Mouse (Mus musculus): ENCODE results near the gene Nfic.
A peak's percentile ranks its signal among the peaks of the same experiment; 100 is the strongest.

The Nfic gene

DNA sequence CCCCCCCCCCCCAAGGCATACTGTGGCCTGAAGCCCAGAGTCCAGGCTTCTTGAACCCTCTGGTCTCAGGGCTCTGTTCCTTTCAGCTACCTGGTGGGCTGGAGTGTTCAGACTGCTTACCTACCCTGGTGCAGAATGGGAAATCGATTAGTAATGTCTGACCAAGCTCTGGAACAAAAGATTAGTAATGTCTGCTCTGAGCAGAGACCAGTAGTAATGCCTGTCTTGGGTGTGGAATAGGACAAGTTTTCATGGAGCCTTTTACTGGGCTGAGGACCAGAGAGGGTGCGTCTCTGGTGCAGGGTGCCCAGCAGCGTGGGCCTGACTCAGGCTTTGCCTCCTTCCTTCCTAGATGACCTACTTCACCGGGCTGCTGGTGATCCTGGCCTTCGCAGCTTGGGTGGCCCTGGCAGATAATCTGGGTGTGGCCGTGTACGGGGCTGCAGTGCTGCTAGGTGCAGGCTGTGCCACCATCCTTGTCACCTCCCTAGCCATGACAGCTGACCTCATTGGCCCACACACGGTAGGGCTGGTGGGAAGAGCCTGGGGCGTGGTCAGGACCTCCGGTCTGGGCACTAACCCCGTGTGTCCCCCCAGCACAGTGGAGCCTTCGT is 93.0 kb downstream of the Nfic start:
- no peak for DNase-seq (ENCODE audit: low read depth in 1 of 2, low spot score in 2 of 2)

DNA sequence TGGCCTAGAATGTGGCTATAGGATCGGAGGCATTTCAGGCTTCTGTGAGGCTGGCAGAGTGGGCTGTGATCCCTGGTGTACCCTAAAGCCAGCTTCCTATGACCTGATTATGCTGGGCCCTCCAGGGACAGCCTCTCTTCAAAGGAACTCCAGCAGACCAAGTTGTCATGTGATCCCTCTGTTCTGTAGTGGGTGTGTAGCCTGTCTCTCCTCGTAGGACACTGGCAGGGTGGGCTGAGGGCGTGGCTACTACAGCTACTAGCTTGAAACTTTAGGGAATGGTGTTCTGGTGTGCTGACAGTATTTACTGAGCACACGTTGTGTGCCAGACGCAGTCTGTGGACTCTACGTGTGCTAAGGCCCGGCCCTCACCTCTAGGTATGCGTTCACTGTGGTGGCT is 94.7 kb downstream of the Nfic start:
- no peak for DNase-seq (ENCODE audit: low read depth in 1 of 2, low spot score in 2 of 2)

DNA sequence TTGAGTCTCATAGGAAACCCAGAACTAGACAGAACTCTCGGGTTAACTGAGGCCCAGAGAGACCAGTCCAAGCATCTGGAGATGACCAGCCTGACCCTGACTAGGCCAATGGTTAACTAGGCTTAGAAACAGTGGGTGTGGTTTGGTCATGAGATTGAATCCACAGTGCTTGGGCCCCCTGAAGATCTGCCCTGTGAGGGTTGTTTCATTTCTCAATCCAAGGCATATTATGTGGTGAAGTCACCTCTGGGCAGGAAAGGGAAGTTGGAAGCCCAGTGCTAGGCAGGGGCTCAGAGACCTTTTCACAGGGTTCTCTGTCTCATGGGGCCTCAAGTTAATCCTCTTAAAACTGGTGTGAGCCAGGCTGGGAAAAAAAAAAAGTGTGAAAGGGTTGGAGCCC is 96.6 kb downstream of the Nfic start:
- DNase-seq (ENCODE audit: low read depth in 1 of 2, low spot score in 2 of 2), result peak in 1 of 2 experiments; percentile 48

DNA sequence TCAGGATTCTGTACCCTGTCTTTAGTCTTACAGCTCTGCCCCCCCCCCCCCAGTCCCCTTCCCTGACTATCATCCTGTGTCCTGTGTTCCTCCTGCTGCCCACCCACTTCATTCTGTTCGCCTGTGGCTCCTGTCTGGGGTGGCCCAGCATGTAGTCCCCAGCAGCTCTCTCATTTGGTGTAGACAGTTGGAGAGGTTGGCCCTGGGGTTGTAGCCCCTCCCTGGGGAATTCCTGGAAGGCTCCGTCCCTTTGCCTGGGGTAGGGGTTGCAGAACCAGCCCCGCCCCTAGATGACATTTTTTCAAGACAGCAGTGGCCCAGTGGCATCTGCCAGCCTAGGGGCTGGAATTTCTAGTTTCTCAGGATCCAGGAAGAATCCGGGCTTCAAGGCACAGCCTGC is 97.2 kb downstream of the Nfic start:
- no peak for DNase-seq (ENCODE audit: low read depth in 1 of 2, low spot score in 2 of 2)

DNA sequence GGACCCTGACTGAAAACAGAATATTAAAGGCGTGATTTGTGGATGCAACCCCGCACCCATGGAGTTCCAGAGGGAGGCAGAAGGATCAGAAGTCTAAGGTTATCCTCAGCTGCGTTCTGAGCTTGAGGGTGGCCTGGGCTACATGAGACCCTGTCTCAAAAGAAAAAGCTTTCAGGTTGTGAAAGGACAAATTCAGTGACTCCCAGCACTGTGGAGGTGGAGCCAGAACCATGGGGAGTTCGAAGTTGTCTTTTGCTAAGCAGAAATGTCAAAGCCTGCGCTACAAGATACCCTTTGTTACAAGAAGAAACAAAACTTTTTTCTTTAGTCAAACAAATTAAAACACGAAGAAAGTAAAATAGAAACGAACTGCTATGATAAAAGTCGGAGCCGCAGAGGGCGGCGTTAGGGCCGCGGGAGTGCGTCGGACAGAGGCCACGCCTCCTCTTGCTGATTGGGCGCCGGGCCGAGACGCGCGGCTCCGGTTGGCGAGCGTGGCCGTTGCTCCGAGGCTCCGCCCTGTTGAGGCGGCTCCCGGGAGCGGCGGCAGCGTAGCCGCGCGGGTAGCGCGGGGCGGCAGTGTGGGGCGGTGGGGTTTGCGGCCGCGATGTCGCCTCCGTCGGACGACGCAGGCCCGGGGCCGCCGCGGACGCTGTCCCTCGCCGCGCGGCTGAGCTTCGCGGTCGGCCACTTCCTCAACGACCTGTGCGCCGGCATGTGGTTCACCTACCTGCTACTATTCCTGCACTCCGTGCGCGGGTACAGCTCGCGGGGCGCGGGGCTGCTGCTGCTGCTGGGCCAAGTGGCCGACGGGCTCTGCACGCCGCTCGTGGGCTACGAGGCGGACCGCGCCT is 98.2 kb downstream of the Nfic start, which contains the start of gene Mfsd12:
TSS of gene Mfsd12 (plus strand) at position 501 of the 854 bp plus-strand sequence.
- peak; percentile 64 to 72 for DNase-seq (ENCODE audit: low read depth in 1 of 2, low spot score in 2 of 2)

DNA sequence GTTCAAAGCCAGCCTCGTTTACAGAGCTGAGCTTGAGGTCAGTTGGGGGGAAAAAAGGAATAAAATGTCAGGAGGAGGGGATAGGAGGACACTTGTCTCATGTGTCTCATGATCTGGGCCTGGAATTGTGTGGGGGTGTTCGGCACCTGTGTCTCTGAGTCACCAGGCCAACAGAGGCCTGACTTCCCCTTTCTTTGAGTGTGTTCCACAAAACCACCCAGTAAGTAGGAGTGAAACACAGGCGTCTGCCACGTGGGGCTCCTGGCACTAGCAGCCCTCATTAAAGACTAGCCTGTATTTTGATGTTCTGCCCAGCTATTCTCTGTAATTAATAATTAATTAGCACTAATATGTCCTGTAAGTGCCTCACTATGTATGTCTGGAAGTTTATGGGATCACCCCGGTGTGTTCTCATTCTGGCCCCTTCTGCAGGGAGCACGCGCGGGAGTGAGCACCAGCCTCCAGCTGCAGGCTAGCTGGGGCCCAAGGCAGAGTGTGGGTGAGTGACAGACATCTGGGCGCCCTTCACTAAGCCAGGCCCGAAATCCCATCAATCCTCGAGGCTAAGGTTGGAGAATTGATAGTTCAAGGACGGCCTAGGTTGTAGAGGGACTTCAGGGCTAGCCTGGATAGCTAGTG is 99.0 kb downstream of the Nfic start:
- DNase-seq (ENCODE audit: low read depth in 1 of 2, low spot score in 2 of 2), result peak; percentile 47 to 60

DNA sequence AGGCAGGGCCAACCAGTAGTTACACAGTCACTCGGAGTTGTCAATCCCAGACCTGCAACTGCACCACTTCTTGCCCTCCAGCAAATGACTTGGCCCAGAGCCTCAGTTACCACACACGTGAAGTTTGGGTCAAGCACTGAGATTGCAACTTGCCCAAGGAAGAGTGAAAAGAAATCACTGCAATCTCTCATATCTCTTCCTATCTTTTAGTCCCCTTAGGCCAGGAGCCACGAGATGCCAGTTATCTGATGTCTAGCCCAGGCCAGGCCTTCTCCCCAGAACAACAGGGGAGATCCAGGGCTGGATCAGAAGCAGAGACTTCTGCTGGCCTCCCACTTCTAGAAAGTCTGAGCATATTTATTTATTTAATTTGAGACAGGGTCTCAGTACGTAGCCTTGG is 99.9 kb downstream of the Nfic start:
- no peak for DNase-seq (ENCODE audit: low read depth in 1 of 2, low spot score in 2 of 2)

DNA sequence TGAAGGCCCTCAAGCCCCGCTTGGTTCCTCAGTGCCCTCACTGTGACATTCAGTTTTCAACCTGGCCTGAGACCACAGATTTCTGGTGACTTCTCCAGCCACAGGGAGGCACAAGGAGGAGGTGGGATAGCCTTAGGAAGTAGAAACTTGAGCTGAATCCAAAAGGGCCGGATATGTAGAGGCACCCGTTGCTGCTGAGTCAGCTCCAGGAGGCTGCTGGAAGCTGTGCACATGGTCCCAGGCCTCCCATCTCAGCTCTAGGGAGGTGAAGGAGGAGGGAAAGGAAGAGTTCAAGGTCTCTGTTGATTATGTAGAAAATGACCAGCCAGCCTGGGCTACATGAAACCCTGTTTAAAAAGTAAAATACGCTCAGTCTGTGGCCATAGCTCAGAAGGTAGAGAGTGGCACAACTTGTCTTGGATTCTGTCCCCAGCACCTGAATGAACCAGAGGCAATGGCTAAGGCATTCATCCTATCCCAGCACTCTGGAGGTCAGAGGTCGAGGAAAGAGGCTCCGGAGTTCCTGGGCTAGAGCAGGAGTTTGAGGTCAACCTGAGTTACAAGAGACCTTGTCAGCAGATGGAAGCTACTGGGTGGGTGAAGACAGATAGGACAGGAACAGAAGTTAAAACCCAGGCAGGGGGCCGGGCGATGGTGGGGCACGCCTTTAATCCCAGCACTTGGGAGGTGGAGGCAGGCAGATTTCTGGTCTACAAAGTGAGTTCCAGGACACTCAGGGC is 100.5 kb downstream of the Nfic start:
- no peak for DNase-seq (ENCODE audit: low read depth in 1 of 2, low spot score in 2 of 2)

DNA sequence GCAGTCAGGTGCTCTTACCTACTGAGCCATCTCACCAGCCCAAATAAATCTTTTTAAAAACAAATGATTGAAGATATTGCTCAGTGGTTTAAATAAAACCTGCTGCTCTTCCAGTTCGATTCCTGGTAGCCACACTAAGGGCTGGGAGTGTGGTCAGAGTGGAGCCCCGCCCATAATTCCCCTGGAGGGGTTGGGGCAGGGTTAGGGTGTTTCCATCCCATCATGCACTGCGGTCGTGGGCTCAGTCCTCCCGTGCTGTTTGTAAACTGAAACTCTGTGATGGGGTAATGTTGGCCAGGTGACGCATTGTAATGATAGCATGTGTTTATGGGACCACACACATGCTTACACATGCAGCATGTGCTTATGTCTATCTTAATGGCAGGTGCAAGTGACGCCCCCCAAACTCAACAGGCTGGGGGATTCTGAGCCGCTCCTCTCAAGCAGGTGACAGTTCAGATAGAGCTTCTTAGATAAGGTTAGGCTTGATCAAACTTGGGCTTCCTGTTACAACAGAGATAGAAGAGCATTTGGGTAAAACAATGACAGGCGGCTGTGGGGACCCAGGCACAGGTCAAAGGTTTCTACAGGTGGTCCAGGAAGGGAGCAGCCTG is 103.7 kb downstream of the Nfic start:
- DNase-seq (ENCODE audit: low read depth in 1 of 2, low spot score in 2 of 2), result no peak

DNA sequence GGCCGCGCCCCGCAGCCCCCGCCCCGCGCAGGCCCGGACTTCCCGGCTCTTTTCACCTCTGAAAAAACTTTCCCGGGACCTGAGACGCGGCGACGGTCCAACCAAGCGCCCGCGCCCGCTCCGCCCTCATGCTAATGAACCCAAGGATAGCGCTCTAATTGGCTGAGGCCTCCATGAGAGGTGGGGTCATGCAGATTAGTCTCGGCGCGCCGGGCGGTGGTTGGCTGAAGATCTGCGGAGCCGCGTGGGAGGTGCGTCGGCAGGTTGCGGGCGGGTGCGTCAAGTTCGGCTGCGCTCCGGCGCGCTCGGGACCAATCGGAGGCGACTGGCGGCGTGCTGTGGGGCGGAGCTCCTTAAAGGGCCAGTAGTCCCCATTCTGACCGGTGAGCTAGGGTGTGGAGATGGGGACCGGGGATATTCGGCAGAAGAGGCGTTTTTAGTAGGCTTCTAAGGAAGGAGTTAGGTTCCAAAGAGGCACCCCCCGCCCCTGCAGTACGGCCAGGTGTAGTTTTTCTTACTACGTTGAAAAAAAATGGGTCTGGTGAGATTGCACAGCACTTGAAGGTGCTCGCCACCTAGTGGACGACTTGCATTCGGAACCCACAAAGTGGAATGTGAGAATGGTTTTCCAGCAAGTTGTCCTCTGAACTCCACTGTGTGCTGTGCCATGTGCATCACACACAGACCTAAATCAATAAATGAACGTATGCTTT is 104.9 kb downstream of the Nfic start, which contains the start of gene Hmg20b:
TSS of gene Hmg20b (minus strand) at position 130 of the 713 bp plus-strand sequence.
- DNase-seq (ENCODE audit: low read depth in 1 of 2, low spot score in 2 of 2), result peak; percentile 97 to 98

DNA sequence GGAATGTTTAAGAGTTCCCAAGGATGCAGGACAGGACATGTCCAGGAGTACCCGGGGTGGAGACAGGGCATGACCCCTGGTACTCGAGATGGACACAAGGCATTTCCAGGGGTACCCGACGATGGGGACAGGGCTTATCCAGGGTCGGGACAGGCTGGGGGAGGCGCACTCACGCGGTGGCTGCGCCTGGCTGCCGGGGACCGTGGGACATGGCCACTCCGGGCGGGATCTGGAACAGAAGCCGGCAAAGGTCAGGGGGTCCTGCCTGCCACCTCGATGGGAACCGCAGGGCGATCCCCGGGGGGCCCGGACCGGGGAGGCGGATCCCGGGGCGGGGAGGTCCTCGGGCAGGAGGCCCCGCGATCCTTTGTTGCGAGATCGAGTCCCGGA is 105.5 kb downstream of the Nfic start:
- no peak for DNase-seq (ENCODE audit: low read depth in 1 of 2, low spot score in 2 of 2)

DNA sequence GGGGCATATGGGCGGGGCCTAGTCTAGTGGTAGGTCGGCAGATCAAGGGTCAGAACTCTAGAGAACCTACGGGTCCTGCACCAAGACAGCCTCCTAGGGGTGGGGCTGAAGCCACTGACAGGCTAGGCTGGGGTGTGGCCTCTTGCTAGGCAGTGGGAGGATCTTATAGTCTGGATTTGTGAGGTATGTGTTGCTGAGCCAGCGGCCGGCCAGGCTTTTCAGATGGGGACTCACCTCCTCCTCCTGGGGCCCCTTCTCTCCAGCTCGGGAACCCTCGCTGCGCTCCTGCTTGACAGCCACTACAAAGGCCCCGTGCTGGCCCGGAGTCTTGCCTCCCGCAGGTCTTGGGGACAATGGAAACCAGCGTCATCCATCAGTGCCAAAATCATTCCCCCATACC is 106.3 kb downstream of the Nfic start:
- no peak for DNase-seq (ENCODE audit: low read depth in 1 of 2, low spot score in 2 of 2)

DNA sequence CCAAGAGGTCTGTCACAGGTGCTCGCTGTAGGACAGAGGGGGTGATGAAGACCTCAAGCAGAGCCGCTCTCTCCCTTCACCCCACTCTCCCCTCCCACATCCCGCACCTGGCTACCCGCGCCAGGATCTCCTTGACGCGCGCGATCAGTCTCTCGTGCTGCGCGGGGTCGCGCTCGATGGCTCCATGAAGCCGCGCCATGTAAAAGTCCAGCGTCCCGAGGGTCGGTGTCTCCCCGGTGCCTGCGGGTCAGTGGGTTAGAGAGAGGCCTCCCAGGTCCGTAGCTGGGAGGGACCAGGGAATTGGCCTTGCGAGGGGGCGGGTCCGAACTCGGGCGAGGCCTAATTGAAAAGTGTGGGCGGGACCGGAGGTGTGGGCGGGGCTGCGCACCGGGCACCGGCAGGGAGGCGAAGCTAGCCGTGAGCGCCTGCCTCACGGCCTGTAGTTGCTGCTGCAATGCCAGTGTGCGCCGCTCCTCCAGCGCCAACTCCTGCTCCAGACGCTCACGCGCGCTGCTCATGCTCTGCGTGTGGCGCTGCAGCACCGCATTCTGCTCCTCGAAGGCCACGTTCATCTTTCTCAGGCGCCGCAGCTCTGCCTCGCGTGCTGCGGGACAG is 108.9 kb downstream of the Nfic start:
- no peak for DNase-seq (ENCODE audit: low read depth in 1 of 2, low spot score in 2 of 2)

Measured in monocyte, adult 2 months (primary cell).